Mouse (Mus musculus) liver, embryonic 14.5 days (tissue): ENCODE results near the gene Mllt11. TPM values are rescaled to one million over a fixed set of nuclear protein-coding genes. Genes with fewer than 3 reads are reported as not detected.

Source experiments
- ATAC-seq: fragments of 200-750 bp; cut with Nextera tagmentation; 2 replicates; pipeline ENCODE4 v1.8.0; 2017; ENCODE audit warnings: moderate number of reproducible peaks, mild to moderate bottlenecking, moderate library complexity; ENCODE audit not compliant: insufficient read depth
- DNase-seq, 3 experiments: peaks; one replicate each; pipeline ENCODE4 v3.0.0-alpha.2; 2012 to 2013; ENCODE audit warnings: low read depth in 3 of 3, low spot score in 3 of 3
- H3K27ac ChIP-seq: fragments of 300-500 bp; sonication (generic); 2 replicates; pipeline ENCODE4 v1.5.1; 2014; ENCODE audit warnings: moderate library complexity, mild to moderate bottlenecking, control low read depth, inconsistent platforms
- H3K27me3 ChIP-seq: fragments of 300-500 bp; sonication (generic); 2 replicates; pipeline ENCODE4 v1.6.1; 2014; ENCODE audit warnings: mild to moderate bottlenecking, low read length, moderate library complexity; ENCODE audit not compliant: control insufficient read depth, insufficient read depth
- H3K36me3 ChIP-seq: fragments of 300-500 bp; sonication (generic); replicated peaks from 2 replicates; pipeline ENCODE4 v1.6.1; 2014; ENCODE audit warnings: low read depth; ENCODE audit not compliant: control insufficient read depth, insufficient read depth
- H3K4me1 ChIP-seq, 2 experiments: fragments of 200-500 bp in 1 of 2; fragments of 300-500 bp in 1 of 2; sonication (generic) in 1 of 2; replicated peaks; 2 replicates each; pipeline ENCODE4 v1.6.1; 2012 to 2014; ENCODE audit warnings: antibody characterized with exemption in 1 of 2, inconsistent platforms in 1 of 2, low read length in 1 of 2; ENCODE audit not compliant: control insufficient read depth in 2 of 2, insufficient read depth in 2 of 2
- H3K4me2 ChIP-seq: fragments of 300-500 bp; sonication (generic); 2 replicates; pipeline ENCODE4 v1.6.1; 2014; ENCODE audit warnings: low read depth, mild to moderate bottlenecking, control low read depth, moderate library complexity
- H3K4me3 ChIP-seq, 2 experiments: fragments of 200-500 bp in 1 of 2; fragments of 300-500 bp in 1 of 2; sonication (generic) in 1 of 2; 2 replicates each; pipeline ENCODE4 v1.5.1; 2012 to 2014; ENCODE audit warnings: low read depth in 2 of 2, low read length in 2 of 2, mild to moderate bottlenecking in 2 of 2, control low read depth in 1 of 2, inconsistent platforms in 1 of 2, moderate library complexity in 1 of 2; ENCODE audit not compliant: insufficient read depth in 1 of 2
- H3K9ac ChIP-seq: fragments of 300-500 bp; sonication (generic); replicated peaks from 2 replicates; pipeline ENCODE4 v1.6.1; 2014; ENCODE audit warnings: mild to moderate bottlenecking, control low read depth, moderate library complexity
- H3K9me3 ChIP-seq: fragments of 300-500 bp; sonication (generic); 2 replicates; pipeline ENCODE4 v1.6.1; 2016; ENCODE audit warnings: low read length, mixed read lengths; ENCODE audit not compliant: control insufficient read depth
- CTCF ChIP-seq: IDR thresholded peaks from 2 replicates; pipeline ENCODE4 v1.5.1; 2016; ENCODE audit warnings: antibody characterized with exemption, low read depth, control low read depth
- EP300 ChIP-seq: IDR thresholded peaks from 2 replicates; pipeline ENCODE4 v1.6.1; 2016; ENCODE audit warnings: antibody characterized with exemption, low read depth
- WGBS: fragments of 180-500 bp; shearing (Covaris S2); extraction: QIAGEN DNeasy Blood & Tissue Kit; methylation state at CpG from one replicate; pipeline ENCODE4 v1.1.7; 2014; ENCODE audit not compliant: insufficient replicate concordance; 5-methylcytosine and 5-hydroxymethylcytosine counted together
- polyA plus RNA-seq, 2 experiments: library from polyadenylated mRNA; depleted of rRNA in 1 of 2; stranded (reverse) in 1 of 2; unstranded in 1 of 2; fragments of >200 nt; fragmentation: Nextera tagmentation in 1 of 2; extraction: Ambion mirVana in 1 of 2; gene quantifications; 2 replicates each; pipeline versions ENCODE4 v1.2.1 to v1.2.3; 2012 to 2014

Gene Mllt11
- polyA plus RNA-seq, 2 experiments, result 1.9 to 3.0 TPM

DNA sequence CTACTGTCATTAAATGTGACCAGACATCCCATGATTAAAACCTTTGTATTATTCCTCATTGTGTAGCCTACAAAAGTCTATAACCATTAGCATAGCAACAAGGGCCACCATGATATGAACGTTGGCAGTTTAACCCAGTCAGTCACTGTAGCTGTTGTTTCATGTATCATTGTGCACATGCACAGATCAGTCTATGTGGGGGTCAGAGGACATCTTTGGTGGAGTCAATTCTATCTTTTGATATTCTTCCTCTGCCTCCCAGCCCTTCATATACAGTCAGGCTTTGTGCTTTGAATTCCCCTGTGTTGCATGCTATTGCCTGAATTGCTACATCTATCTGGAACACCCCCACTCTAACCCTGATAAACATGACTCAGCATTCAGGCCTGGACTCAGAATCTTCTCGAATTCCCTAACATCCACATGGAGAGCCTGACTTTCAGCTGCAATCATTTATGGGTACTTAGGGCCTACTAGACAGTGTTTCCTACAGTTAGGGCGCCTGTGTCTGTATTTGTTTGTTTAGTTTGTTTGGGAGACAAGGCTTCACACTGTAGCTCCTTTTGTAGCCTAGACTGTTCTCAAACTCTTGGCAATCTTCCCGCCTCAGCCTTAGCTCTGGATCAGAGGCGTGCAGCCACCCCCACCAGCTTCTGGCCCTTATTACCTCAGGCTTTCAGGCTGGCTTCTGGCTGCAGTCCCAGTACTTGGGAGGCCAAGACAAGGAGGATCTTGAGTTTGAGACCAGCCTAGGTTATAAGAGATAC lies 14.7 kb upstream of the Mllt11 start:
- Histone ChIP-seq H3K4me3 (no peak overlapping the region), H3K36me3 (no peaks in the 10 kb centered on the region), H3K27me3 (no peaks in the 10 kb centered on the region), H3K27ac (no peak overlapping the region), H3K4me1 (peaks cover 0 to 6% of the 10 kb centered on the region in 2 experiments; a peak in 3 of 4 replicates), H3K9me3 (no peaks in the 10 kb centered on the region), H3K4me2 (no peak overlapping the region), H3K9ac (no peak overlapping the region)
- 56% methylated on average over 5 of the region's 5 CpGs for WGBS
- DNase-seq (no peak), ATAC-seq (no peak; the same call in 1 of the 2 replicates)
- no peak for TF ChIP-seq CTCF
- no peak for TF ChIP-seq EP300

- Histone ChIP-seq H3K27ac (no peak overlapping the region), H3K4me1 (peaks cover 0 to 6% of the 10 kb centered on the region in 2 experiments; a peak in 3 of 4 replicates), H3K9ac (no peak overlapping the region), H3K4me2 (no peak overlapping the region), H3K27me3 (no peaks in the 10 kb centered on the region), H3K36me3 (no peaks in the 10 kb centered on the region; the same call in 1 of the 2 replicates), H3K9me3 (no peaks in the 10 kb centered on the region), H3K4me3 (no peak overlapping the region)
- DNase-seq (no peak), ATAC-seq (no peak)
- WGBS, result 69% methylated on average over 2 of the region's 2 CpGs
- no peak for TF ChIP-seq EP300
- no peak for TF ChIP-seq CTCF
Measured at GRCm38 (mm10) chr3:95243086-95243485, 11.1 kb upstream of the Mllt11 start.

- no peaks in the 10 kb centered on the region for H3K27me3 ChIP-seq
- DNase-seq, result no peak
- no peak within 1 kb of the TSS for H3K27ac ChIP-seq
- no peak within 1 kb of the TSS for H3K9ac ChIP-seq
- H3K36me3 ChIP-seq, result no peaks in the 10 kb centered on the region; the same call in 1 of the 2 replicates
- H3K9me3 ChIP-seq, result no peaks in the 10 kb centered on the region
- 77% methylated on average over 7 of the region's 7 CpGs for WGBS
- ATAC-seq, result no peak
- no peak within 1 kb of the TSS for H3K4me3 ChIP-seq
- peaks cover 0 to 1% of the 10 kb centered on the region in 2 experiments; a peak in 2 of 4 replicates for H3K4me1 ChIP-seq
- TF ChIP-seq EP300 (no peak), CTCF (no peak)
- peak within 1 kb of the TSS; percentile 13; the same call in 1 of the 2 replicates for H3K4me2 ChIP-seq
Measured at GRCm38 (mm10) chr3:95241498-95241897, 9.5 kb upstream of the Mllt11 start, which contains the start of gene Gm128. Gene Gm128 (minus strand): TSS chr3:95241598.

DNA sequence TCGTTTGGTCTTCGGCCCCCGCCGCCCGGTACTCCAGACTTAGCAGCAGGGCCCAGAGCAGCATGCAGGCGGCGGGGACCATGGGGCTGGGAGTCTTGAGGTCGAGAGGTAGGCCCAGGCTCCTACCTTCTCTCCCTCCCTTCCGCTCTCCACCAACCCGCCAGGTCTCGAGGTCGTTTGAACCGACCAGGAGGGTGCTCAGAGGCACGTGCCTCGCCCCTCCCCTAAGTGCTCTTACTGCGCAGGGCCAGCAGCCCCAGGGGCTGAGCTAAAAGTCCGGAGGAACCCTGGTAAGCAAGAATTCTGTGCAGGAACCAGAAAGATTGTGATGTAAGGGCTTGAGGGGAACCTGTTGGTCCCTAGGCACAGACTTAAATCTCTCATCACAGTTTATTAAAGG lies 8.9 kb upstream of the Mllt11 start:
- no peak overlapping the region for H3K9ac ChIP-seq
- DNase-seq, result no peak
- ATAC-seq, result no peak

GRCm38 (mm10) chr3:95239971-95240370 lies 8.0 kb upstream of the Mllt11 start:
- H3K4me2 ChIP-seq, result no peak overlapping the region

More for the DNA sequence above, 8.9 kb upstream of the Mllt11 start:
- Histone ChIP-seq H3K27me3 (no peaks in the 10 kb centered on the region), H3K4me1 (no peaks in the 10 kb centered on the region), H3K27ac (no peak overlapping the region), H3K9me3 (no peaks in the 10 kb centered on the region), H3K36me3 (peaks cover 2% of the 10 kb centered on the region), H3K4me3 (no peak overlapping the region), H3K4me2 (peak overlapping the region; percentile 13; the same call in 1 of the 2 replicates)
- TF ChIP-seq EP300 (no peak), CTCF (no peak)
- WGBS, result 34% methylated on average over 17 of the region's 17 CpGs

More at GRCm38 (mm10) chr3:95239971-95240370, 8.0 kb upstream of the Mllt11 start:
- ATAC-seq, result no peak
- 76% methylated on average over 12 of the region's 12 CpGs for WGBS
- Histone ChIP-seq H3K4me1 (no peaks in the 10 kb centered on the region), H3K4me3 (no peak overlapping the region), H3K9ac (no peak overlapping the region), H3K27me3 (no peaks in the 10 kb centered on the region), H3K9me3 (no peaks in the 10 kb centered on the region), H3K36me3 (peaks cover 11% of the 10 kb centered on the region), H3K27ac (no peak overlapping the region)
- DNase-seq, result no peak
- TF ChIP-seq EP300 (no peak), CTCF (no peak)
